Comparison of ENCODE assay signal across 8 mouse cellular contexts in the genomic region with DNA sequence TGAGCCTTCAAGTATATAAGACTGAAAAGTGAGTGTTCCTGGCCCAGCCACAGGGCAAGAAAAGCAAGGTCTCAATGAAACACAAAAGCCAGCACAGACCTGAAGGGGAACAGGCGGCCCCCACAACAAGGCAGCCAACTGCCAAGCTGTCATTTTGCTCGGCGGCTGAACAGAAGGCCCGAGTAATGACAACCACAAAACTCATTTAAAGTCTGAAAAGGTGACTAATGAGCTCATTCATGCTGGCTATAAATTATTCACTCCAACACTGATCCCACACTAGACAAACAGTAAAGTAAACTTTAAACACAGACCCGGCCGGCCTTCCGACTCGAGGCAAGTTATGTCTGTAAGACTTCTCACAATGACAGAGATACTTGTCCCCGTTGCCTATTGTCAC.
DNase-seq lines count a peak whose midpoint lies in the region; ATAC-seq and TF ChIP-seq lines count a peak whose summit lies in the region.

No protein-coding gene starts in this region.

- H3K36me3 ChIP-seq in forebrain, embryonic 12.5 days (replicated peaks), result no peaks in the 10 kb centered on the region

- intact Hi-C loops in gastrocnemius, adult 2 months (cut with DNase I), result no loop called here

- no peak overlapping the region for H3K9ac ChIP-seq in forebrain, embryonic 12.5 days

- peak overlapping the region; percentile 67 for H3K4me3 ChIP-seq in gastrocnemius, adult 2 months
- H3K4me3 ChIP-seq in forebrain, embryonic 12.5 days (replicated peaks), result no peak overlapping the region

- CTCF ChIA-PET in Patski (lab: Charles Lee), result interaction anchor here (0.9 kb wide), 1 partner anchor 10 kb away, joined by 3 read pairs; no protein-coding TSS in a partner anchor

- in situ Hi-C loops in Patski (cut with MboI; ENCODE audit: low pct_unique_long_range_greater_than_20kb), result loop anchor here (5.0 kb wide), 1 partner anchor 156 kb away; a partner anchor contains a TSS

- peak overlapping the region; percentile 84 for H3K27ac ChIP-seq in gastrocnemius, adult 2 months
- peak overlapping the region; percentile 75 for H3K27ac ChIP-seq in forebrain, embryonic 12.5 days

- H3K4me1 ChIP-seq in forebrain, embryonic 12.5 days, result peaks cover 17% of the 10 kb centered on the region

- no peaks in the 10 kb centered on the region for H3K27me3 ChIP-seq in Patski
- peaks cover 18% of the 10 kb centered on the region for H3K27me3 ChIP-seq in forebrain, embryonic 12.5 days

- peak; percentile 44 for ATAC-seq in Patski
- ATAC-seq in forebrain, embryonic 12.5 days (ENCODE audit: low FRiP score), result peak; percentile 89

- H3K4me2 ChIP-seq in forebrain, embryonic 12.5 days, result no peak overlapping the region

- POLR2A ChIA-PET in Patski (lab: Charles Lee), result interaction anchor here (0.6 kb wide), 1 partner anchor 13 kb away, joined by 3 read pairs; no protein-coding TSS in a partner anchor

- H3K9me3 ChIP-seq in forebrain, embryonic 12.5 days, result 0 out of 2 replicates have a peak, but pooled peaks cover 4% of the 10 kb centered on the region

- no peak for TF ChIP-seq CTCF in gastrocnemius, adult 2 months (IDR thresholded peaks at IDR 0.05)
- TF ChIP-seq CTCF in Patski (IDR thresholded peaks at IDR 0.05), result no peak

- no peak for DNase-seq in gastrocnemius, adult 2 months
- DNase-seq in gastrocnemius, postnatal 10 days, result no peak
- no peak for DNase-seq in Patski (ENCODE audit: low read depth, low spot score)
- peak; percentile 46 for DNase-seq in kidney, postnatal 10 days
- peak; percentile 17 for DNase-seq in lung, postnatal 36 days
- DNase-seq in yolk sac, embryonic 10.5 days (ENCODE audit: low spot score), result peak; percentile 43
- no peak for DNase-seq in right cerebral cortex, postnatal 36 days (ENCODE audit: low spot score in 2 of 2)

- 14% methylated on average over 9 of the region's 9 CpGs for WGBS in forebrain, embryonic 12.5 days

Comparison
In these comparisons a context has a peak if more than half of its experiments do, and no peak if none do; other contexts are left out.
1. DNase-seq: peak in kidney, postnatal 10 days (single experiment), lung, postnatal 36 days (single experiment) and yolk sac, embryonic 10.5 days (single experiment); none in gastrocnemius, adult 2 months (single experiment), gastrocnemius, postnatal 10 days (single experiment), Patski (single experiment) and right cerebral cortex, postnatal 36 days (0 of 2).